Mouse (Mus musculus): ENCODE data around the gene Hoxa3.

DNA sequence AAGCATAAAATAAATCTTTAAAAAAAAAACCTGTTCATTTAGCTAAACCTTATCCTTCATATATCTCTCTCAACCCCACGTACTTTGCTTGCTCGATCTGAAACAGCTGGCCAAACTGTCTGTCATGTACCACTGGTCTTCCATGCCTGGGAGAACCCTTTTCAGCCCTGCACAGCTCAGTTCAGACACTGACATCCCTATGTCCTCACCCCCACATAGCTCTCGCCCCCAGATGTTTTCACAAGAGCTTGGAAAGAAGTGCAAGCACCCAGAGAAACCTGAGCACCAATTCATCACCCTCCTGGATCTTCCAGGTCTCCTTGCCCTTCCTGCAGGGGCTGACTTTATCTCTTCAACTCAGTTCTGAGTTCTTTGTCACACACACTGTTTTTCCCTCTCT lies 92.0 kb downstream of the Hoxa3 start:
- TF ChIP-seq GATA1 (IDR thresholded peaks at IDR 0.05; ENCODE audit: low read length) = no peak
- no peak for TF ChIP-seq TAL1 (IDR thresholded peaks at IDR 0.05; ENCODE audit: low read length)

Data from erythroblast, embryonic 14.5 days (primary cell).